Mouse (Mus musculus) lung, adult 2 months (tissue): Measurements from ENCODE around the gene Tktl2.
A peak's percentile ranks its signal among the peaks of the same experiment; 100 is the strongest.

Experiments
- CTCF ChIP-seq: fragments of 200-500 bp; IDR thresholded peaks from 2 replicates; pipeline ENCODE4 v1.5.1; 2011; ENCODE audit warnings: mild to moderate bottlenecking, low read length, control low read depth; ENCODE audit not compliant: insufficient read depth
- POLR2A ChIP-seq: fragments of 200-500 bp; IDR thresholded peaks from 2 replicates; pipeline ENCODE4 v1.6.1; 2011; ENCODE audit warnings: low read depth, mild to moderate bottlenecking, control low read depth, low read length, borderline replicate concordance; ENCODE audit errors: extremely low read depth

GRCm38 (mm10) chr8:66486084-66486763 lies 25.3 kb upstream of the Tktl2 start, which contains the start of gene Tma16:
- peak; percentile 38; the same call in 1 of the 2 replicates for TF ChIP-seq POLR2A
- no peak for TF ChIP-seq CTCF
